Mouse (Mus musculus): ENCODE results near the gene Gm42906. TPM values are rescaled to one million over a fixed set of nuclear protein-coding genes. Genes with fewer than 3 reads are reported as not detected.

The Gm42906 gene
- total RNA-seq, 1 experiment: not detected

DNA sequence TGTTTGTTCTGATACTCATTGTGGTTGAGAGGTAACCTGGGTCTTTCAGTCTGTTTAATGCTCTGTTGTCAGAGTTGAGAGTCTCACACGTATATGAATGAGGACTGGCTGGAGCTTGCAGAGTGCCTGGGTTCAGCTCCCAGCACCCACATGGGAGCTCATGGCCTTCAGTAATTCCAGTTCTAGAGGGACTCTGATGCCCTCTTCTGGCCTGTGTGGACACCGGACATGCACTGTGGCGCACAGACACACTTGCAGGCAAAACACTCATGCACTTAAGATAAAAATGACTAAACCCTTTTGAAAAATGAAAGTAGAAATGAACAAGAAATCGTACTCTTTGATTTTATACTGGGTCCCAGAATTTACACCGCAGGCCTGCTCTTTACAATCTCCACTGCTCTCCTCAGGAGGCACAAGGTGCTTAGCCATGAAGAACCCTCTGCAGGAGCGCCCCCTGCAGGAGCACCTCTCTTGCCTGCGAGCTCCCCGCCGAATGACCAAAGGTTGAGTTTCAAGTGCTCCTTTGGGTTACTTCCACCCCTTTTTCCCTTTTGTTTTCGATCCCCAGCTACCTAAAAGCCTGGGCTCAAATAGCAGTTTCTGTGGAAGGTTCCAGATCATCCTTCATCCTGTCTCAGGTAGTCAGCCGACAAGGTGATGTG is 372.4 kb downstream of the Gm42906 start:
- TF ChIP-seq MAFK (IDR thresholded peaks at IDR 0.05; ENCODE audit: insufficient read depth, low read depth, low read length) (no peak), ZC3H11A (IDR thresholded peaks at IDR 0.05; ENCODE audit: borderline replicate concordance, low read depth, low read length) (no peak), ZNF384 (IDR thresholded peaks at IDR 0.05; ENCODE audit: low read depth, low read length) (no peak), HCFC1 (IDR thresholded peaks at IDR 0.05; ENCODE audit: borderline replicate concordance, insufficient read depth, low read length) (no peak), CHD2 (IDR thresholded peaks at IDR 0.05; ENCODE audit: low read depth, low read length) (no peak)
- Histone ChIP-seq H3K4me1 (ENCODE audit: control insufficient read depth in 2 of 2, insufficient read depth in 2 of 2, low read length in 2 of 2, poor library complexity in 1 of 2) (peaks cover 0 to 2% of the 10 kb centered on the region in 2 experiments; a peak in 1 of 4 replicates), H3K4me3 (ENCODE audit: insufficient read depth in 1 of 2, low read depth in 1 of 2, low read length in 2 of 2, poor library complexity in 1 of 2, severe bottlenecking in 1 of 2) (no peak overlapping the region; a peak in 1 of 4 replicates), H3K9ac (ENCODE audit: insufficient read depth, low read depth, low read length, poor library complexity, severe bottlenecking) (no peak overlapping the region), H3K9me3 (ENCODE audit: control insufficient read depth, insufficient read depth, low read depth, low read length) (no peaks in the 10 kb centered on the region), H3K36me3 (ENCODE audit: control insufficient read depth, insufficient read depth, low read length, poor library complexity, severe bottlenecking) (no peaks in the 10 kb centered on the region), H3K27ac (ENCODE audit: insufficient read depth, low read depth, low read length, poor library complexity, severe bottlenecking) (no peak overlapping the region)
- in situ Hi-C loops (cut with MboI; ENCODE audit: low sequenced_read_pairs in 2 of 2, unreplicated experiment in 2 of 2): no loop called here
- peak; percentile 50 for DNase-seq (ENCODE audit: low read depth, low spot score)

DNA sequence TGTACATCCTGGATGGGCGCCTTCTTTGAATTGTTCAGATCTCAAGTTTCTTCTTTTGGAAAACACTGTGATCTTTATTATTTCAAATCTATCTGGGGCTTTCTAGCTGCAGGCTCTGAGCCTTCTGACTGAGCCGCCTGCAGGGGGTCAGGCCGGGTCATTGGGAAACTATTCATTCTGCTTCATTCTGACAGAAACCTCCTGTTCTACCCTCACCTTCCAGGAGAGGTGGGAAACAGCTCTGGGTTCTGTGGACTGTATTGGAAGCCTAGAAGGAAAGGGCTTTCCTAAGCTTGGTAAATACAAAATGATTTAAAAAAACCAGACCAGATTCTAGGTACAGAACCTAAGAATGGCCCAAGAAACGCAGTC is 373.2 kb downstream of the Gm42906 start:
- Histone ChIP-seq H3K36me3 (ENCODE audit: control insufficient read depth, insufficient read depth, low read length, poor library complexity, severe bottlenecking) (no peaks in the 10 kb centered on the region), H3K9ac (ENCODE audit: insufficient read depth, low read depth, low read length, poor library complexity, severe bottlenecking) (no peak overlapping the region), H3K9me3 (ENCODE audit: control insufficient read depth, insufficient read depth, low read depth, low read length) (no peaks in the 10 kb centered on the region), H3K4me1 (ENCODE audit: control insufficient read depth in 2 of 2, insufficient read depth in 2 of 2, low read length in 2 of 2, poor library complexity in 1 of 2) (peaks cover 0 to 2% of the 10 kb centered on the region in 2 experiments; a peak in 1 of 4 replicates), H3K4me3 (ENCODE audit: insufficient read depth in 1 of 2, low read depth in 1 of 2, low read length in 2 of 2, poor library complexity in 1 of 2, severe bottlenecking in 1 of 2) (no peak overlapping the region), H3K27ac (ENCODE audit: insufficient read depth, low read depth, low read length, poor library complexity, severe bottlenecking) (no peak overlapping the region)
- TF ChIP-seq MAFK (IDR thresholded peaks at IDR 0.05; ENCODE audit: insufficient read depth, low read depth, low read length) (no peak), ZNF384 (IDR thresholded peaks at IDR 0.05; ENCODE audit: low read depth, low read length) (no peak), ZC3H11A (IDR thresholded peaks at IDR 0.05; ENCODE audit: borderline replicate concordance, low read depth, low read length) (no peak), CHD2 (IDR thresholded peaks at IDR 0.05; ENCODE audit: low read depth, low read length) (no peak), HCFC1 (IDR thresholded peaks at IDR 0.05; ENCODE audit: borderline replicate concordance, insufficient read depth, low read length) (no peak)
- no peak for DNase-seq (ENCODE audit: low read depth, low spot score)
- in situ Hi-C loops (cut with MboI; ENCODE audit: low sequenced_read_pairs in 2 of 2, unreplicated experiment in 2 of 2): no loop called here

- DNase-seq (ENCODE audit: low read depth, low spot score): no peak
- Histone ChIP-seq H3K4me3 (ENCODE audit: insufficient read depth in 1 of 2, low read depth in 1 of 2, low read length in 2 of 2, poor library complexity in 1 of 2, severe bottlenecking in 1 of 2) (no peak overlapping the region), H3K9ac (ENCODE audit: insufficient read depth, low read depth, low read length, poor library complexity, severe bottlenecking) (no peak overlapping the region), H3K36me3 (ENCODE audit: control insufficient read depth, insufficient read depth, low read length, poor library complexity, severe bottlenecking) (no peaks in the 10 kb centered on the region), H3K27ac (ENCODE audit: insufficient read depth, low read depth, low read length, poor library complexity, severe bottlenecking) (no peak overlapping the region), H3K9me3 (ENCODE audit: control insufficient read depth, insufficient read depth, low read depth, low read length) (no peaks in the 10 kb centered on the region), H3K4me1 (ENCODE audit: control insufficient read depth in 2 of 2, insufficient read depth in 2 of 2, low read length in 2 of 2, poor library complexity in 1 of 2) (peaks cover 0 to 2% of the 10 kb centered on the region in 2 experiments; a peak in 1 of 4 replicates)
- TF ChIP-seq ZNF384 (IDR thresholded peaks at IDR 0.05; ENCODE audit: low read depth, low read length) (no peak), CHD2 (IDR thresholded peaks at IDR 0.05; ENCODE audit: low read depth, low read length) (no peak), ZC3H11A (IDR thresholded peaks at IDR 0.05; ENCODE audit: borderline replicate concordance, low read depth, low read length) (no peak), HCFC1 (IDR thresholded peaks at IDR 0.05; ENCODE audit: borderline replicate concordance, insufficient read depth, low read length) (no peak), MAFK (IDR thresholded peaks at IDR 0.05; ENCODE audit: insufficient read depth, low read depth, low read length) (no peak)
- in situ Hi-C loops (cut with MboI; ENCODE audit: low sequenced_read_pairs in 2 of 2, unreplicated experiment in 2 of 2): no loop called here
Measured at GRCm38 (mm10) chr5:151054100-151054742, 373.7 kb downstream of the Gm42906 start.

DNA sequence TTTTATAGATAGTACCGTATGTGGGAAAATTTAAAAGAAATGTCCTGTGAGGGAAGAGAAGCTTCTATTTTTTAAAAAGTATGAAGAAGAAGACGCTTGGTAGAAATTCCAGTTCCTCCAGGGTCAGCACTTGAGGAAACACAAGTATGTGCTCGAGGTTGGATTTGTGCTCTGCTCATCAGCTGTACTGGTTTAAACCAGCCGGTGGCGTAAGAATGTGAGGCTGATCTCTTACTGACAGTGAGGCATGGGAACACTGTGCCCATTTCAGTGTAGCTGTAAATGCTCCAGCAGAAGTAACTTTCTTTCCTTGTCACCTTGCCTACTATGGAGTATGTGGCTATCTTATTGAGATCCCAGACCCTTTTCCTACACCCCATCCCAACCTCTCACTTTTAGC is 374.8 kb downstream of the Gm42906 start:
- TF ChIP-seq ZC3H11A (IDR thresholded peaks at IDR 0.05; ENCODE audit: borderline replicate concordance, low read depth, low read length) (no peak), ZNF384 (IDR thresholded peaks at IDR 0.05; ENCODE audit: low read depth, low read length) (no peak), HCFC1 (IDR thresholded peaks at IDR 0.05; ENCODE audit: borderline replicate concordance, insufficient read depth, low read length) (no peak), CHD2 (IDR thresholded peaks at IDR 0.05; ENCODE audit: low read depth, low read length) (no peak), MAFK (IDR thresholded peaks at IDR 0.05; ENCODE audit: insufficient read depth, low read depth, low read length) (no peak)
- Histone ChIP-seq H3K9me3 (ENCODE audit: control insufficient read depth, insufficient read depth, low read depth, low read length) (no peaks in the 10 kb centered on the region), H3K9ac (ENCODE audit: insufficient read depth, low read depth, low read length, poor library complexity, severe bottlenecking) (no peak overlapping the region), H3K4me3 (ENCODE audit: insufficient read depth in 1 of 2, low read depth in 1 of 2, low read length in 2 of 2, poor library complexity in 1 of 2, severe bottlenecking in 1 of 2) (no peak overlapping the region), H3K36me3 (ENCODE audit: control insufficient read depth, insufficient read depth, low read length, poor library complexity, severe bottlenecking) (no peaks in the 10 kb centered on the region), H3K4me1 (ENCODE audit: control insufficient read depth in 2 of 2, insufficient read depth in 2 of 2, low read length in 2 of 2, poor library complexity in 1 of 2) (peaks cover 0 to 2% of the 10 kb centered on the region in 2 experiments; a peak in 1 of 4 replicates), H3K27ac (ENCODE audit: insufficient read depth, low read depth, low read length, poor library complexity, severe bottlenecking) (no peak overlapping the region)
- no peak for DNase-seq (ENCODE audit: low read depth, low spot score)
- in situ Hi-C loops (cut with MboI; ENCODE audit: low sequenced_read_pairs in 2 of 2, unreplicated experiment in 2 of 2): no loop called here

Data from ES-E14 (cell line).